Mouse (Mus musculus): ENCODE data around the gene Kmt2e.

DNA sequence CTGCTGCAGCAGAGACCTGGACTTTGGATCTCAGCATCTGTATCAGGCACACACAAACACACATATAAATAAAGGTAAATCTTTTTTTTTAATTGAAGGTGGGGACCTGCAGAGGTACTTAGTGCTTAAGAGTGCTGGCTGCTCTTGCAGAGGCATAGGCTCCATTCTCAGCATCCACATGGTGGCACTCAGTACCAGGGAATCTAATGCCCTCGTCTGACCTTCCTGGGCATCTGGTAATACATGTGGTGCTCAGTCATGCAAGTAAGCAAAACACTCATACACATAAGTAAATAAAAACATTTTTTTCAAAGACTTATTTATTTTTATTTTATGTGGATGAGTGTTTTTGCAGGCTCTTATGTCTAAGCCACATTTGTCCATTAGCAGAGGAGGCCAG lies 49.1 kb upstream of the Kmt2e start:
- TF ChIP-seq HCFC1 (IDR thresholded peaks at IDR 0.05; ENCODE audit: borderline replicate concordance, insufficient read depth, low read length) (no peak), ZC3H11A (IDR thresholded peaks at IDR 0.05; ENCODE audit: borderline replicate concordance, low read depth, low read length) (no peak), ZNF384 (IDR thresholded peaks at IDR 0.05; ENCODE audit: low read depth, low read length) (no peak)

All from ES-E14 (cell line).